Mouse (Mus musculus): ENCODE data around the gene Musk. TPM values are rescaled to one million over a fixed set of nuclear protein-coding genes. Genes with fewer than 3 reads are reported as not detected.

The Musk gene
- total RNA-seq (2023): not detected

DNA sequence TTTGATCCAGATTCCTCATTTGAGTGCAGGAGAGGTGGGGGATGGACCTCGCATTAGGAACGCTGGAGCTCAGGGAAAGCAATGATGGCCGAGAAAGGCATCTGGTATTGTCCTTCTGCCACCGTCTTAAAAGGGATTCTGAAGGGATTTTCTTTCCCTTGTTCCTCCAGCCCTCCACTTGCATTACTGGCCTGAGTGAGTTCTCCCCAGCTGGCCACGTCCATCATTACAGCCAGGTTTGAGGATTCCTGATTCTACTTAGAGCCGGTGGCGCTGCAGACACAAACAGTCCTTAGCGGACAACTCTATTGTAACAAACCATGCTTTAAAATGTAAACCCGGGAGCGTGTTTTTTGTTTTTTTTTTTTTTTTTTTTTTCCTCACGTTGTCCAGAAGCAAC is at the start of gene Musk:
Gene Musk (plus strand): TSS at position 274 of the 400 bp plus-strand sequence.

Other genes with a start within 250 kb of the Musk start
- not detected for gene Svep1, start 79.1 kb upstream of the Musk start, total RNA-seq (2023)